Mouse (Mus musculus) adrenal gland, postnatal 36 days (tissue): ENCODE data around the gene Sept9. TPM values are rescaled to one million over a fixed set of nuclear protein-coding genes. Genes with fewer than 3 reads are reported as not detected.
"Not testable (repeated sequence)": the region's sequence is repeated elsewhere in the genome, so short reads cannot be mapped to it uniquely, and the experiment has no call there.

Experiments
- DNase-seq, 2 experiments: peaks; one replicate each; pipeline ENCODE4 v3.0.0; 2021; ENCODE audit warnings: mixed read lengths in 1 of 2
- total RNA-seq, 2 experiments: library from RNA; stranded (reverse); gene quantifications; 2 replicates each; pipeline ENCODE4 v1.2.3; 2021

The Sept9 gene
- total RNA-seq, 2 experiments from 2014 or later = 117 to 134 TPM

DNA sequence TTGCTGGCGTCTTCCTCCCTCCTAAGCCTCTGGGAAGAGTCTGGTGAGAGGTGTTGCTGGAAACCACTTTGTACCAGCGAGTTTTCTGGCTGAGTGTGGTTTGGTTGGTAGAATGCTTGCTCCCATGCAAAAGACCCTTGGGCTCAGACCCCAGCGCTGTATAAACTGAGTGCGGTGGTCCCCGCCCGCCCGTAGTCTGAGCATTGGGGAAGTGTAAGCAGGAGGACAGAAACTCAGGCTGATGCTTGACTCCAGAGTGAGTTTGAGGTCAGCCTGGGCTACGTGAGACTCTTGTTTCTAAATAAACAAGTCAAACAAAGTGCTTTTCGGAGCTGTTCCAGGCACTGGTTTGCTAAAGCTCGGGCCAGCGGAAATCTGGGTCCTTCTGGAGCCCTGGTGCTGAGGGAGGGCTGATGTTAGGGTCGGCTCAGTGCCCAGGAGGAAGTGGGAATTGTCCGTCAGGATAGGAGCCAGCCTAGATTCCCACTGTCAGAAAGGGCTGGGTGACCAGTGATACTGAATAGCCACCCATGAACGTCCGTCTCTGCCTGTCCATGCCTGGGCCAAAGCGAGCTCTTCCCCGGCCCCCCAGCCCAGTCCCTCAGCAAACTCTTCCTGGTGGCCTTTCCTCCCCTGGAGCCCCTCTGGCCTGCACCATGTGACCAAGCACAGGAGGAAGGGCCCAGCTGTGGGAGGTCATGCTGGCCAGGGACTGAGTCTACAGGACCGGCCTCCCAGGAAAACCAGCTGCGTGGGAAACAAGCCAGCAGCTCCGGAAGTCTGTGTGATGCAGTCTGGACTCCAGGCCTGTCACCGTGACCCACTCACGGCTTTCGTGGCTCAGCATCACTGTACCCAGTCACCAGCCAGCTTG lies 112.8 kb downstream of the Sept9 start:
- DNase-seq = peak; percentile 71 to 77

DNA sequence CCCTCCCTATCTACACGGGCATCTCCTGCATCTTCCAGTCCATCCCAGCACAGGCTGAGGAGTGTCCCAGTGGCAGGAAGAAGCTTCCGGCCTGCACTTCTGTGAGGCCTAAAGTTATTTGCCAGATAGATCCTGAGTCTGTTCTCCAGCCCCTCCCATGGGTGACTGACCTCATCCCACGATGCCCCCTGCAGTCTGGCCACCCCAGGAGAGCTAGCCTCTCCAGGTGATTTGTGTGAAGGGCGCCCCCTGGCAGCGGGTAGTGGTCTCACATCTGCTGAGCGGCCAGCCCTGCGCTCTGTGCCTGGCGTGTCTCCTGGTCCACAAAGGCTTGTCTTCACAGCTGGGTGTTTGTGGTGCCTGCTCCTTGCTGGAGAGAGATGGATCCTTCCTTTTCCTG lies 113.5 kb downstream of the Sept9 start:
- peak; percentile 64 to 72 for DNase-seq

DNA sequence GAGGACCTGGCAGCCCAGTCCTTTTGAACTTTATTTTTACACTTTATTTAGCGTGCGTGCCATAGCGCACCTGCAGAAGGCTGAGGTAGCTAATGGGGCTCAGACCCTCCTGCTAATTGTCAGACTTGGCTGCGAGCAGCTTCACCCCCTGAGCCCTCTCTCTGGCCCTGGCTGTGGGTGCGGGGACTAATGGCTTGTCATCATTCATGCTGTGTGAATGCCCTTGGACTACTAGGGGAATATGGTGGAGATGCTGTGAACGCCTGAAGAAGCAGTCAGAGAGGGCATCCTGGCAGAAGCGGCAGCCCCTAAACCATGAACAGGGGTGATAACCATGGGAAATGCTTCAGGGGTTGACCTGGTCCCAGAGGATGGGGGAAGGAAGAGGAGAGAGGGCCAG lies 114.0 kb downstream of the Sept9 start:
- DNase-seq = no peak

DNA sequence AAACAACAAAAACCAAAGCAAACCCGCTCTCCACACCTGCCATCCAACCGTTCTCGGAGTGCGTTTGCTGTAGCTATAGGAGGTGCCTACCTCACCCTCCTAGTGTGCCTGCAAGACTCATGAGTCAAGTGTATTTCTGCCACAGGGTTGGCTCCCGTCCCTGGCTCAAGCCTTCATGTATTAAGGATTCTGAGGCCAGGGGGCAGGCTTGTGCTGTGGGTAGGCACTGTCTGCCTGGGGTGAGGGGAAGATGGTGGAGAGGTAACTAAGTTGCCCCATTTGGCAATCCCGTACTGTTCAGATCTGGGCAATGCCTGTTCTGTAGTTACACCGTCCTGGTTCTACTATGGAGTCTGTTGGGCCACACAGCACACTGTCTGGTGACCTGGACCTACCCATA lies 114.6 kb downstream of the Sept9 start:
- DNase-seq = peak; percentile 79 to 85

DNA sequence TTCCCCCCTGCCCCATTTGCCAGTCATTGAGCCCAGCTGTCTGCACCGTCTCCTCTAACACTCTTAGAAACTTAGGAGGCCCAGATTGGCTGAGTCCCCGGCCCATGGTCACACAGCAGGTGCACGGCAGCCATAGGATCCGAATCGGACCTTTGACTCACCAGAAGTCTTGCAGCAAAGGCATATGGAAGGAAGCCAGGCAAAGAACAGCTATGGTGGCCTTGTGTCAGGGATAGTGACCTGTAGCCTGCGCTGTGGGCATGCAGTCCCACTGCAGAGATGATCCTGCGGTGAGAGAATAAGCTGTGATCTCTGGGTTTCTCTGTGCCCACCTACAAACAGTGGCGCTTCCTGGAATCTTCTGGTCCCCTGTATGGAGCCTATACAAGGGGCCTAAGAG lies 115.1 kb downstream of the Sept9 start:
- peak in 1 of 2 experiments; percentile 48 for DNase-seq

DNA sequence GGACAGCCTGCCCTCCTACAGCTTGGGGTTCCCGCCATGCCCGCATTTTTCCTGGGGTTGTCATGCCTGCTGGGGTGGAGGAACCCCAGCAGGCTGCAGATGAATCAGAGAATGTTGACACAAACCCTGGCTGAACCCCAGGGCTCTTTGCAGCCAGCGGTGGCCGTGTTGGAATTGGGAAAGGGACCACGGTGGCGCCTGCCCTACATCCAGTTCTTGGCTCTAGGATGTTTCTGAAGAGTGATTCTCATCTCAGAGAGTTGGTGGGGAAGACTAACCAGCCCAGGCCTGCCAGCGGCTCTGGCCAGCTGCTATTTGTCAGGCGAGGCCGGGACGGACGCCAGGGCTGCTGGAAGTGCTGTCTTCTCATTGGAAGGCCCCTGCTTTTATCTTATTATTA lies 115.8 kb downstream of the Sept9 start:
- peak; percentile 88 to 89 for DNase-seq

DNA sequence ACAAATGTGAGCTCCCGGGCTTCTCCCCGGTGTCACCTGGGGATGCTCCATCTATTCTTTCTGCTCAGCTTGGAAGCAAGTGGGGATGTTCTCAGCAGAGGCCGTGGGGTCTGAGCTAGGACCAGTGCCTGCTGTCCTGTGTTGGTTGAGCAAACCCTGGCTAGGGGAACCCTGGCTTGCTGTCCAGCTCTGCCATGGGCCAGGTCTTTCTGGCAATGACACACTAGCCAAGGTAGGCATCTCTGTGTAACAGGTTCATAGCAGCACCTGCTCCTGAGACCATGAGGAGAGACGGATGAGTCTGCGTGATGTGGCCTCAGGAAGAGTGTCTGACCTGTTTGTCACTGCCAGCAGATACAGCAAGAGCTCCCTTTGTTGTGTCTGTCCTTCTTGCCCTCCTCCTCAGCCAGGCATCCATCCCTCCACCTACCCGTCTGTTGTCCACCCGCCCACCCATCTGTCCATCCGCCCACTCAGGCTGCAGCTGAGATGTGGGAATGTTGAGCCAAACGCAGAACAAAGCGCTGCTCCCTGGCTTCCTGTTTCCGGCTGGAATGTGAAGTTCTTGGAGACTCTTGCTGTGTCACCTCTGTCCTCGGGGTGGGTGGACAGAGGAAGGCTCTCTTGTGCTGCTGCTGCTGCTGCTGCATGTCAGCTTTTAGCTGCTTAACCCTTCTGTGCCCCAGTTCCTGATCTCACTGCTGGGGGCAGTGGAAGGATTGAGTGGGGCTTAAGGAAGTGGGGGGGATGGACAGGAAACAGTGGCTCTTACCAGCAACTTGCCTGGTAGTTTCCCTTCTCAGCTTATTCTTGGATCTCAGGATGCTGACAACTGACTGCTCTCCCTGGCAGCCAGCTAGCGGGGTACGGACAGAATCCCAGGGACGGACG lies 117.2 kb downstream of the Sept9 start:
- DNase-seq = peak in 1 of 2 experiments; percentile 46

DNA sequence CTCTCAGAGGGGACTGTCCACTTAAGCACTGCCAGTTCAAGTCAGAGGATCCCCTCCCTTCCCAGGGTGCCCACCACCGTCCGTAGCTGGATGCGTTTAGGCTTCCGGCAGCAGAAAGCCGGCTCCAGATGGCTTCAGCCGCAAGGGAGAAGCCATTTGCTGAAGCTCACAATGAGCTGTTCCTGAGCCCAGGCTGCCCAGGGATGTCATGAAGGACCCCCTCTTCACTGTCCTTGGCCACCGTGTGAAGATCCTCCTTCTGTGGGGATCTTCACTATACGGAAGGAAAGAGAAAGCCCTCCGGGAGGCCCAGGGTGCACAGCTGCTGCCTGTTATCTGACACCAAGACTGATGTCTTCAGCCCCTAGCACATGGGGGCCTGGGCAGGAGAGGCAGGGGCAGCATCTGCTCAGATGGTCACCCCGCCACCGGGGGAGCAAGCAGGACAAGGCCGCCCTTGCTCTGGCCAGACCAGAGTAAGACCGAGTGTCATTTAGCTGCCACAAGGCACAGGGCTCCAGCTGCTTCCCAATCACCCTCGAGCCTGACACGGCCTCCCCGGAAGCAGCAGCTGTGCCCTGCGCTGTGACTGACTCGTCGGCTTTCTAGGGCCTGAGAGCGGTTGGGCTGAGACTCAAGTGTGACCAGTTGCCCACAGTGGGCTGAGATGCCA lies 118.1 kb downstream of the Sept9 start:
- DNase-seq = no peak

DNA sequence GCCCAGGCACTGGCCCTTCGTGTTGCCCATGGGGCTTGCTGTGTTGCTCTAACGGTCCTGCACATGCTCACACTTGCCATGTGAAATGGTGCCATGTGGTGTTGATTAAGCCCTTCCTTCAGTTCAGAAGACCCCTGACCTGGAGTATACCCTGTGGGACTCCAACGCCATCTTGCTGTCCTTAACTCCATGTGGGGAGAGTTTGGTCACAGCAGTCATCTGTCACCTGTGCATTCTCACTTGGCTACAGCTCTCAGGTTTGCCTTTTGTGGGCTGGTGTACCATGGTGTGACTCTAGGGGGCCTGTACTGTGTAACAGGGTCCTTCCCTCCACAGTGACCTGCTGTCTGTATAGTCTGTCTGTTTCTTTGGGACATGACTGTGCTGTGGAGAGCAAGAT lies 118.7 kb downstream of the Sept9 start:
- no peak for DNase-seq

DNA sequence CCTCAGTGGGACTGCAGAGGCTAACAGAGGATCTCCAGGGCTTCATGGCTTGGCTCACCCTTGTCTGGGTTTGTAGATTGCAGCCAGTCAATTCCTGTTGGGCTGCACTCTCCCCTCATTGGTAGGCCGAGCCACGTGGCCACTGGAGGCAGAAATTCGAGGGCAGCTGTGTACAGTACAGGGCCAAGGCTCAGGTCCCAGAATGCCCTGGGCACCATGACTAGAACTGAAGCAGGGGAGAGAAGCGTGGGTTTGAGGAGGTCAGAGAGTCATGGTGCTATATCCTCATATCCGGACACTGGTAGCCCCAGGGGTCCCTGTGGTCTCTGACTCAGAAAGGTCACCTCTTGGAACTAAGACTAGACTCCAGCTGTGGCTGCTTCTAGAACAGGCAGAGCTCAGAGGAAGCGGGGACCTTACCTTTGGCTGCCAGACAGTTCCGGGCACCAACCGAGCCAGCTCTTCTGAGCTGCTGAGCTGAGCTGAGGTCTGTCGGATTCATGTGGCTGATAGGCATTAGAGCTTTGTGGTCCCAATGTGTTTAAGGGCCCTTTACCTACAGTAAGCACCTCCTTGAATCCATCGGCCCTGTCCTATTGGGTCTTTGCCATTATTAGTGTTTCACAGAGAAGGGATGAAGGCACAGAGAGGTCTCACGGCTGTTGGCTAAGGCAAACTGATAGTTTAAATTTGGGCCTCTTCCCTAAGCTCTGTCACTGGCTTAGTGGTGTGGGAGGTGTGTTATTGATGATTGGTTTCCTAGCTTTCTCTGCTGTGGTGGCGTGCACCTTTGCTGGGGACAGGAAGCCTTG lies 119.5 kb downstream of the Sept9 start:
- no peak for DNase-seq

DNA sequence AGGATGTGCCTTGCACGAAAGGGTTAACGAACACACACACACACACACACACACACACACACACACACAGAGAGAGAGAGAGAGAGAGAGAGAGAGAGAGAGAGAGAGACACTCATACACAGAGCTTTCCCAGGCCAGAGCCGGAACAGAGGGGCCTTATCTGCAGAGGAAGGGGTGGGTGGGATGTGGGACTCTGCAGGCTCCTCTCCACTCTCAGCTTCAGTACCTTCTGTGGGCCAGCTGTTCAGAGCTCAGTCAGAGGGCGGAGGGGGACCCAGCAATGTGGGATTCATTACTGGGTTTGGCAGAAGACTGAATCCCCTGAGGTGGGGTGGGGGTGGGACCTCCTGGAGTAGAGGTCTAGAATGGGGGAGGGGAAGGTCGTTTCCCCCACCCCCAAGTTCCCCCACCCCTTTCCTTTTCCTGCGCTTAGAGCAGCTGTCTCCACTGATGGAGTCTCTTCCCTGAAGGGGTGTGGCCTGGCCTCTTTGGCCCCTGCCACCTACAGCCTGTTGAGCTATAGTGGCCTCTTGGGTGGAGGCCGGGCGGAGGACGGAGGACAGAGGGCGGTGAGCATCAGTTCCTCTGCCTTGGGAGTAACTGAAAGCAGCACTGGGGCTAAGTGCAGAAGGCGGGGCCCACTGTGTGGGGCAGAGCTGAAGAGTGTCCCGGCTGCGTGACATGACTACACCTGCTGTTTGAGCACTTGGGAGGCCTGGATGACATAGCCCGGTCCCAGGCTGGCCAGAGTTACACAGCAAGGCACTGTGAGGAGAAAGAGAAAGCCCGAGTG lies 120.3 kb downstream of the Sept9 start:
- no peak for DNase-seq

DNA sequence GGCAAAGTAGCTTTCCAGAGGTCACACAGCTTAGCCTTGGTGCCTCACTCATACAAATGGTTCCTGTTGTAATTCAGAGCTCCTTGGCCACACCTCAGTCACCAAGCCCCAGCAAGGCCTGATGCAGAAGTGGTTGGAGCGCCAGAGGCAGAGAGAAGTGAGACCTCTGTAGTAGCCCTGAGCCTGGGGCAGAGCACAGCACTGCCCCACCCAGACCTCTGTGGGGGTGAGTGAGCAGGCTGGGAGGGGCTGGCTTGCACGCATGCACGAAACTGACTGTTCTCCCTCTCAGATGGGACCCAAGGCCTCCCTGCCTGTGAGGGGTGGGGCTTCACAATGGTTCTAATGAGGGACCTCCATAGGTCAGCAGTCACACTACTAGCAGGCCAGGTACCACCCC lies 121.0 kb downstream of the Sept9 start:
- DNase-seq = no peak

DNA sequence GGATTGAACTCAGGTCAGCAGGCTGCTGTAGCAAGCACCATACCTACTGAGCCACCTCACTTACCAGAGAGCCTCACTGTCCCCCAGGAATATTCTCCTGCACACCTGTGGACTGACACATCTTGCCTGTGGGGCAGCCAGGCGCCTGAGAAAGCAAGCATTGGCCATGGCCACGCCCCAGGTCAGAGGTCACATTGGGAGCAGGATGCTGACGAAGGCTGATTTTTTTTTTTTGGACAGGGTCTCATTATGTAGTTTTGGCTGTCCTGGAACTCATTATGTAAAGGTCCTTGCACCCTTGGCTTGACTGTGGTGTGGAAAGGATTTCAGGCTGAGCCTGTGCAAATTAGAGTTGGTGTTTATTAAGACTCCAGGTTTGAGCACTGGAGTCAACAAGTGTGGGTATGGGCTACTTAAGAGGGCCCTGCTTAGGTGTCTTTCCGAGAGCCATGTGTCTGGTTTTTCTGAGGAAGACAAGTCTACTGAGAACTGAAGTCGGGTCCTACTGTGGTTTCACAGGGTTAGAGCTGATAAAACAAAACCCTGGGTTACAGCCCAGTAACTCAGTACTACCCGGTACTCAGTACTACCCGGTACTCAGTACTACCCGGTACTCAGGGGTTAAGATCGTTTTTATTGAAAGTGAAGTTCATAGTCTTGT lies 122.0 kb downstream of the Sept9 start:
- no peak for DNase-seq

DNA sequence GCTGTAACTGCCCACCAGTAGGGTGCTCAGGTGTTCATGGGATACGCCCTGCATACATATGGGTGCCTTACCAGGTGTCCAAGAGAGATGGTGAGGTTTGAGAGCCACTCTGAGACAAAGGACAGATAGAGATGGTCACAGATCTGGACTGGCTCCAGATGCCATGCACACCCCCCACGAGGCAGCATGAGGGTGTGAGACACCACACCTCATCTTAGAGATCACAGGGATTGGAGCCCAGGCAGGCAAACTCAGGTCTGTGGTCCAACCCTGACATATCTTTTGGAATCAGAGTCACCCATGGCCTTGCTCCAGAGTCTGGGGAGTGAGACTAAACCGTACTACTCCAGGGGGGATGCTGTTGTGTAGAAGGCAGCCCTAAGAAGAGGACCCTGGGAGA lies 122.8 kb downstream of the Sept9 start:
- DNase-seq = no peak

DNA sequence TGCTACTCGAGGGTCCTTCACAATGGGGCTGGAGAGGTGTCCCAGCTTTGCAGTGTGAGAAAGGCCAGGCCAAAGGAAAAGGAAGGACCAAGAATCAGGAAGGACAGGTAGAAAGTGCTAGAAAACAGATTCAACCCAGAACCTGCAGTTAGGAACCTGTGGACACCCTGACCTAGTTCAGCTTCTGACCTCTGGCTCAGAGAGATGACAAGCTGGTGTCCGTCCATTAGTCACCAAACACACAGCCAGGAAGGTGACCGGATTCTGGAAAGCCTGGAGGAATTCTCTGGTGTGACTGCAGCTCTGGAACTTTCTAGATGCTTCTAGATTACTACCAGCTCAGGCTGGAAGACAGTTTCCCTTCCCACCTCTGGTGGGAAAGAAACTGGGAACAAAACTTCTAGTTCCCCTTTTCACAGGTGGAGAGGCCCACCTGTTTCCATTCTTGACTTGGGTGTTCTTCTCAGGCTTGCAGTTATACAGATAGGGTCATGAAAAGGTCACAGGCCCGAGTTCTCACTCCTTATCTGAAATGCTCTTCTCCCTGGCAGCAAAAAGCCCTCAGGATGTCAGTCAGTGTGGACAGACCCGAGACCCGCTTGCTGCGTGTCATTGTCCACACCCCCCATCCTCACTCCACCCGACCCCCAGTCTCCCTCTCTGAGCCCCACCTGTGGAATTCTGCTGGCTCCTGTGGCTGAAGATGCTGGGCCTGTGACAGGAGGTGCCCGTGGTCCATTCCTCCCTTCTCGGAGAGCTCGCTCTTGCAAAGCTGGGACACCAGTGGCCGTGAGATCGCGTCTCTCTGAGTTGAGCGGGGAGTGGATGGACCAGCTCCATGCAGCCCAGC lies 123.5 kb downstream of the Sept9 start:
- DNase-seq = no peak

DNA sequence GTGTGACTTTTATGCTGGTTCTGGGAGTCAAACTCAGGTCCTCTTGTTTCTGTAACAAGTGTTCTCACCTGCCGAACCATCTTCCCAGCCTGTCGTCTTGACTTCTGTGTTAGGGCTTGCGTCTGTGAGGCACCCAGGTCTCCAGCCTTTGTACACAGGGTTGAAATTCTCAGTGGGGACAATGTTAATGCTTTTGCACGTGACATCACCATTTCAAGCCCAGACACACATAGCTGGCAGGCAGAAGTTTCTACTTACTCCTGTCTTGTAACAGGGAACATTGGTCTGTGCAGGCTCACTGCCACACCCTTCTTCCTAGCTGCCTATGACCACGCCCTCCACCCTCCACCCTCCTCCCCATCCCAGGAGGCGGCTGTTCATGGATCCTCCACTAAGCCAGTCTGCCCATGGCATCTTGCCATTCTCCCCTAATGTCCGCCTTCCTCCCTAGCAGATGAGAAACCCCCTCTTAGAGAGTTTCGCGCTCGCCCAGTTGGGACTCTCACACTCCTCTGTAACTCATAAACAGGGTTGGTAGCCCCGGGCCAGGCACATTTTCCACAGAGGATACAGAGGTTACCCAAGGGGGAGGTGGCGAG lies 124.6 kb downstream of the Sept9 start:
- DNase-seq = no peak

DNA sequence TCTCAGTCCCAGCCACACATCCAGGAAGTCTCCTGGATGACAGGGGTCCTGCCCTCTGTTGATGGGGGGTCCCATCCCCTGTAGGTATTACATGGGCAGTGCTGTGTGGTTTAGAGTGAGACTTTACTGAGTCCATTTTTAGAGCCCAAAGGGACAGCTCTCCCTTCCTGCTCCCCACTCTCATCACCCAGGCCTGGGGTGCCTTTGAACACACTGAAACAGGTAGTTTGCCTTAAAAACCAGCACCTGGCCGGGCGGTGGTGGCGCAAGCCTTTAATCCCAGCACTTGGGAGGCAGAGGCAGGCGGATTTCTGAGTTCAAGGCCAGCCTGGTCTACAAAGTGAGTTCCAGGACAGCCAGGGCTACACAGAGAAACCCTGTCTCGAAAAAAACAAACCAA lies 125.3 kb downstream of the Sept9 start:
- DNase-seq = not testable (repeated sequence)

DNA sequence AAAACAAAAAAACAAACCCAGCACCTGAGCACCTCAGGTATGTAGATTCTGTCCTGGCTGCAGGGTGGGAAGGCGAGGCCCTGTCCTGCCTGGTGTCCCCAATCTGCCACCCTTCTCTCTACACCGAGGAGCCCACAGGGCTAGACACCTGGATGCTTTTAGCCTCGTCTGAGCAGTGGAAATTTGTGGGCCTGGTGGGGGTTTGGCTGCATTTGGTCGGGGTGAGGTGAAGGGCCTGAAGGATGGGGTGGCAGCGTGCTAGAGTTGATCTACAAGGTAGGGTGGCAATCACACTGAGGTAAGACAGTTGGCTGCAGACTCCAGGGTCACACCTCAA lies 125.6 kb downstream of the Sept9 start:
- no peak for DNase-seq
